Mouse (Mus musculus) 3T3-L1 (cell line): ENCODE measurements around the gene Ctnna2.

ENCODE experiments used
- DNase-seq: peaks from one replicate; pipeline ENCODE4 v3.0.0-alpha.2; 2015; ENCODE audit warnings: low read depth, low spot score

The Ctnna2 gene

DNA sequence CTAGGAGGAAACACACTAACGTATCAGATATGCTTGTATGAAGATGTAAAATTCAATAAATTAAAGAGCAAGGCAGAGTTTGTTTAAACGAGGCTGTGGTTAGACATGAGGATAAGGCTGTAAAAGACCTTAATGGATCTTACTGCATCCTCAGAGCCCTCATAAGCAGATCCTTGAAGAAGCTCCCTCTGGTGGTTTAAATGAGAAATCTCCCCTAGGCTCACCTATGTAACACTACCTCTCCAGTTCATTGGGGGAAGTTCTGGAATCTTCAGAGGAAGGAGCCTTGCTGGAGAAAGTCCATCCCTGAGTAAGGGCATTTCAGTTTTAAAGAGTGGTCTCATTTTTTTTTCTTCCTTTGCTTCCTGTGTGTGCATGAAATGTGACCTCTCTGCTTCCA lies 380.3 kb downstream of the Ctnna2 start:
- DNase-seq = peak; percentile 29

DNA sequence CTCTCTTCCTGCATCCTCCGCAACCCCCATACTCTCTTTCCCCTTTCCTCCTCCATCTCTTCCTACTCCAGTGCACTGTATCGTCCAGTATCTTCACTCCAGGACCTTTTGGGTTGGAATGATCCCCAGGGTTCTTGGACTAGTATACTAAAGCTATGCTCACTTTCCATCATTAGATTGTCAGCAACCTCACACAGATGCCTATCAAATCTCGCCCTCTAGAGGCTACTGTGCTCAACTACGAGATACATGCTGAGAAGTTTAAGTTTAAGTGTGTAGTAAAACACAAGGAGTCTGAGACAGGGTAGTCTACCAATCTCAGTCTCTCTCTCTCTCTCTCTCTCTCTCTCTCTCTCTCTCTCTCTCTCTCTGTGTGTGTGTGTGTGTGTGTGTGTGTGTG lies 396.9 kb downstream of the Ctnna2 start:
- DNase-seq = peak; percentile 5

DNA sequence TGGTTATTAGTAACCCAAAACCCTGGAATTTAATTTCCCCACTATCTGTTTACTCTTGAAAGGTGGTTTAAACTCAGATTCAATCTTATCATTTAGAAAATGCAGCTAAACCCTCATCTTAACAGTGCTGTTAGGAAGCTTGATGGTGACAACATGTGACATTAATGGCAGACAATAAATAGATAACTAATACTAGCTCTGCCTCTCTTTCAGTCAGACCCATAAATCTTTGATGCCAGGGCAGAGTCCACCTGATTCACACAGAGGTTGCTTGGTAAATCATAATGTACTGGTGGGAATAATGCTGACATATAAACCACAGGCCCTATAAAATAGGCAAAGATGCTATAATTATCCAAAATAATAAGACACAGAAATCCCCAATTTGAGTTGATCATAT lies 398.6 kb downstream of the Ctnna2 start:
- no peak for DNase-seq

DNA sequence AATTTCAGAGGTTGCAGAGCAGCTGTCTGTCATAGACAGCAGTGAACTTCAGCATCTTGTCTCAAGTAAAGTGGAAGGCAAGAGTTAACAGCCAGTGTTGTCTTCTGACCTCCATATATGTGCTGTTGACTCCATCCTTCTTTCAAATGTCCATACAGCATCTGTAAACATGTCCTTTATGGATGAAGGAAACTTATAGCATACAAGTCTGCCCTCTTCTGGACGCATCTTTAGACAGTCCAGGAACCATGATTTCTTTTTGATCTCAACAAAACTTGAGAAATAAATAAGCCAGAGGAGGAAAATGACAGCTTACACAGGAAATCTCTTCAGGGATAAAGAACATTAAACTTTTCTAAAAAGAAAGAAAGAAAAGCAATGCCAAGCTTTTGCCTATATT lies 400.9 kb downstream of the Ctnna2 start:
- peak; percentile 27 for DNase-seq

DNA sequence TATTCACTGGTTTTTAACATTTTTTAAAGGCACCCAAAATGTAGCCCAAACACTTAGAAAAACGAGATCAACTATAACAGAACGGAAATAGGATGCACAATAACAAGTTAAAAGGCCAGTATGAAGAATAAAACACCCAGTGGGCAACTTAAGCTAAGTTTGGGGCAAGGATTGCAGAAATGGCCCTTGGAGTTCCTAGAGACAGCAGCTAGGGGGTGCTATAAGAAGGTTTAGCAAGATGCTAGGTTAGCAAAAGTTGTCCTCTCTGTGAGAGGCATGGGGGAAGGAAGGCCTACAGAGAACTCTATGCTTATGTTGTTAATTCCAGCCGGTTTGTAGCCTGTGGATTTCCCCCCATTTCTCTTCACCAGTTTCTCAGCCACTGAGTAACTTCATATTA lies 401.9 kb downstream of the Ctnna2 start:
- no peak for DNase-seq

DNA sequence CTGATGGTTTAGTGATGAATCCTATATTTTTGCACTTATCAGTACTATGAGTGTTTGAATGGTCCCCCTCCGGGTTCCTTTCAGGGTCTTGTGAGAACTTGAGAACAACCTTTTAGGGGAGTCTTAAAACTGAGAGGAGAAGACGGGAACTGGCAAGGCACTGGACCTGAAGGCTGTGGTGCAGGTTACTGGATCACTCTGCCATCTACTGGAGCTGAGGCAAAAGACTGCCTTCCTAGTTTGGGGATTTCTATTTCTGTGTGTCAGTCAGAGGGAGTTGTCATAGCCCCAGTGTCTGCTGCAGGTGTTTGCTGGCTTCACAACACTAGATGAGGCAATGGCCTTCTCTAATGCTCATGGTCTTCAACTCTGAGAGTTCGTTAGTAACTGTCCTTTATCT lies 406.9 kb downstream of the Ctnna2 start:
- DNase-seq = peak; percentile 2

DNA sequence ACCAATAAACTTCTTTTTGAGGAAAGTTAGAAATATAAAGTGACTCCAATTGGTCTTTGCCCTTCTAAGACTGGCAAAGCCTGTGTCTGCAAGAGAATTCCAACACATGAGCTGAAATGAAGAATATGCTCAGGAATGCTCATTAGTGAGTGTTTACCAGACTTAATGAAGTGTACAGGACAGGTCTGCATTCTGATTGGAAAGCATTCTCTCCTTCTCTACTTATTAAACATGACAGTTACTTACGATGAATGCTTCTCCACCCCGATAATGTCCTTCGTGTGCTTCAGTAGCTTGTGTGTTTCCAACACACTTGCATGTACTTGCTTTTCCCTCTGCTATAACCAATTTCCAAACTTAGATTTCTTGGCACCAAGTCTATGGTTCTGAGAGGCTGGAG lies 409.6 kb downstream of the Ctnna2 start:
- no peak for DNase-seq

DNA sequence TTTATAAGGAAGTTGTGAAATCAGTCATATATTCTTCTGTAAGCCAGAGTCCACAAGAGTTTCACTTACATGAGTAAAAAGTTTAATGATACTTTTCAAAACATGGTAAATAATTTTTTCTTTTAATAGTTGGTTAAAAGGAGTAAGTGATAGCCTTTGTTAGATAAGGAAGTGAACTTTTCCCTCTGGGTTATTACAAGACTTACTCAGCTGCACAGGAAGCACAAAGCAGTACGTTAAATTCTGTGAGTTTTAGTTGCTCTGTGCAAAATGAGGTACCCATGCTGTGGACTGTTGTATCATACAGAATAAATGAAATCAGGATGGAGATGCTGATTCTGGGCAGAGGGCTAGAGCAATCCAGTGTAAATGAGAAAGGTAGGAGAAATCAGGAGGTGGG lies 423.3 kb downstream of the Ctnna2 start:
- DNase-seq = no peak

DNA sequence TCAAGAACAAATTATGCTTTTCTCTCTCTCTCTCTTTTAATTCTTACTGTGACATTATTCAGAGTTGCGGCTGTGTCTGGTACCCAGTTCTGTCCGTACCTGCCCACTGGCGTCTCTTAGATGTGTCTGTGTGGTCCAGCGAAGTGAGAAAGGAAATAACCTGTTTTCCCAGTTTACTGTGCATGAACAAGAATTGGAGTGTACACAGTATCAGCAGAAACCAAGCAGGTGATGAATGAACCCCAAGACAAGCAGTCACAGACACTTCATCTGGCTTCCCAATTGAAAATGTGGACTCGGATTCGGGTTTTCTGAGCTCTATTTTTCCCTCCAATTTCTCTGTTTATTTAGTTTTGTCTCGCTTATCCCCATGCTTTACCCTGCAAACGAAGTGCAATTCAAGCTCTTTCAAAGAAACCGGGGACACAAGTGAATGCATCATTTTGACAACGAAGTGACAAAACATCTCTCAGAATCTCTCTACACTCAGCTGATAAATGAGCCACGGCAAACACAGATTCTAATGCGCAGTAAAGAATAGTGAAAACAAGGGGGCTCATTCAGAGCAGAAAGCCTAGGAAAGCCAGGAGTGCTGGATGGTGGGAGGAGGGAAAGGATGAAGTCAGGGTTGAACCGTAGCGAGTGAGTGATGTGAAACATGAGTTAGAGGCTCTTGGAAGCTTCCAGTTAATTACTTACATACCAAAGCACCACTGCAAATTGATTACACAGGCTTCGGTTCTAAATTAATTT lies 442.3 kb downstream of the Ctnna2 start:
- no peak for DNase-seq

DNA sequence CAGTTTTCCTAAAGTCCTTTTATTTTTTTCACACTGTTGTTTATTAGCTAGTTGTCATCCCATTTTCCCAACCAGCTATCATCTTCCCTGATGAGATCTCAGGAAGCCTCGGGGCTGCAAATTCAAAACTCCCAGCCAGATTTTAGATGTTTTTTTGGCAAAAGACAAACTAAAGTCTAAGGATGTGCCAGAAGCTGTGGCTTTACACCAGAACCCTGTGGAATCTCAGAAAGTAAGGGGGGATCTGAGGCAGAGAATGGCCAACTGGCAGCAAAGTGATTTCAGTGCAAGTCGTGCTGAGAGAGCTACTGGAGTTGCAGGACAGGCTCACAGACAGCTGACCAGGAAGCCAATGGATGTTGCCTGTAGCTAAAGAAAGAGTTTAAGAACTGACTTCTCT lies 451.9 kb downstream of the Ctnna2 start:
- DNase-seq = no peak

DNA sequence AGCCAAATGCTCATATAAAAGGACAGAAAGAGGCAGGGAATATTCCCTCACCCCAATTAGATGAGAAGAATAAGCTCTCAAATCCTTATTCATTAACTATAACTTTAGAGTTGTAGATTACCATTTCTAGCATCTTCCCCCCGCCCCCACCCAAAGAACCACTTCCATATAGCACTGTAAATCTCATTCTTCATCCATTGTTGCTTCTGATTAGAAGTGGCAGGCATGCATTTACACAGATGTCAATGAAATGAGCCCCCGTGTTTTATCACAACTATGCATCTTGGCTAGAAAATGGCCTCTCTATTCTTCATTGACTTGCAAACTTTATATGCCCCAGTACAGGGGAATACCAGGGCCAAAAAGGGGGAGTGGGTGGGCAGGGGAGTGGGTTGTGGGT lies 457.7 kb downstream of the Ctnna2 start:
- DNase-seq = no peak

DNA sequence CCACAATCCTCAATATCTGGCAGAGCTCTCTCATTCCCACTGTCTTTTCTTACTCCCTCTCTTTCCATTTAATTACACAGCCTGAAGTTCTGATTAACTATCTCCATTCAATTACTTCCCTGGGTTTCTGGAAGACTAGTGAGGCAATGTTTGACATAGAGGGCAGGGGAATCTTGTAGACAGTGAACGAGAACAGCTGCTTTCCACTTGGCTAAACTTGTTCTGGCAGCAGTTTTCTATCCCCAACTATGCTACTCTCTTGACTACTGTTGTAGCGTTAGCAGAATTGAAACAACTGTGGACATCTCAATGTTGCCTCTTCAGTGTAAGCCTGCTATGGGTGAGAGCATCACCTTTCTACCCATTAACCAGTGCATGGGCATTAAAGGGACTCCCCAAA lies 463.0 kb downstream of the Ctnna2 start:
- DNase-seq = no peak

DNA sequence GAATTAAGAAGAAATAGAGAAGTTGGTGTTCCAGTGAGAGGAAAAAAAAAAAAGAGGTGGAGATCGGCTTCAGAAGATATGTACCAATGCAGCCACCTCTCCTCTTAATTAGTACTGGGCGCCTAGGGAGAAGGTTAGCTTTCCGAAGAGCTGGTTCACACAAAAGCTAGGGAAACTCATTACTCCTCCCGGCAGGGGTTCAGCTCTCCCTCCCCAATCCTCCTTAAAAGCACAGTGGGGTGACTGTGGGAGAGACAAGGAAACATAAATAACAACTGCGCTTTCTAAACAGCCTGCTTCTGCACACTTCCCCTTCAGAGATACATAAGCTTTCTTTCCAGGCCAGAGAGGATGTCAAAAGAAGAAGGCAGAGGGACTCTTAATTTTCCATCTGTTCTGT lies 467.7 kb downstream of the Ctnna2 start:
- no peak for DNase-seq

DNA sequence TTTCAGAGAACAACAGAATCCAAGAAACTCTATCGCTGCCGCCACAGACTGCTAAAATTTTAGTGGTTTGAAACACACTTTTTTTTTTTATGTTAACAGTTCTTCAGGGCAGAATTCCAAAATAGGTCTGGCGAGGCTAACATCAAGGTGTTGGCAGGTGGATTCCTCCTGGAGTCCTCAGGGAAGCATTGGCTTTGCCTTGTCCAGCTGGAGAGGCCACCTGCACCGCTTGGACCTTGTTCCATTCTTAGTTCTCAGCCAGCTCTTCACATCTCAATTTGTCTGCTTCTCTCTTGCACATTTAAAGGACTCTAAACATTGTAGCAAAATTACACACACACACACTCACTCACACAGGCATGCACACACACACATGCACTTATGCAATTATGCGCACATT lies 487.8 kb downstream of the Ctnna2 start:
- DNase-seq = no peak

DNA sequence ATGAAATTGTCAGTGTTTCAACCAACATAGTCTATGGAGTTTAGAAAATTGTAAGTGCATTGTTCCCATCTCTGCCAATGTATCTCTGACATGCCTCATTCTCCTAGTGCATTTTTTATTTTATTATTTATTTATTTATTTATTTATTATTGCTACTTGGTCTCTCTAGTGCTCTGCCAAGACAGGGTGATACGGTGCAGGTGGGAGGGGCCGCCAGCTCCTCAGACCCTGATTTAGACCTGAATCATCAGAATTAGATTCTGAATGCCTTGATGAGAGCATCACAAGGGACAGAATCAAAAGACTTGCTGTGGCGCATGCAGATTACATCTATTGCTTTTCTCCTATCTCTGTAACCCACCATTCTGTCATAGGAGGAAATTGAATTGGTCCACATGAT lies 492.8 kb downstream of the Ctnna2 start:
- DNase-seq = no peak

DNA sequence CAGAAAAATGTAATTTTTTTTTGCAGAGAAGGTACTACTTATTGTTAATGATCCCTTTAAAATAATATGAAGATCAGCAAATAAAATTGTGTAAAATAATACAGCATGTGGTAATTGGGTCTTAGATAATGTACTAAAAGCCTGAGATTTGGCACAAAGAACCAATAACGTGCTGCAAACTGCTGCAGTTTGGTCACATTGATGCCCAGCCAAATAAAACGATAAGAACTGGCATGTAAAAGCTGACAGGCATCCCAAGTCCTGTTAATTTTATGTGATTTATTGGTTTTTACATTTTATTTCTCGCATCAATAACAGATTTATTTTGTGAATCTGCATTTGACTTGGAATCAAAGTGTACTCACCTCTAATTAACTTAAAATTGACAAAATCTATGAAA lies 497.4 kb downstream of the Ctnna2 start:
- DNase-seq = no peak

DNA sequence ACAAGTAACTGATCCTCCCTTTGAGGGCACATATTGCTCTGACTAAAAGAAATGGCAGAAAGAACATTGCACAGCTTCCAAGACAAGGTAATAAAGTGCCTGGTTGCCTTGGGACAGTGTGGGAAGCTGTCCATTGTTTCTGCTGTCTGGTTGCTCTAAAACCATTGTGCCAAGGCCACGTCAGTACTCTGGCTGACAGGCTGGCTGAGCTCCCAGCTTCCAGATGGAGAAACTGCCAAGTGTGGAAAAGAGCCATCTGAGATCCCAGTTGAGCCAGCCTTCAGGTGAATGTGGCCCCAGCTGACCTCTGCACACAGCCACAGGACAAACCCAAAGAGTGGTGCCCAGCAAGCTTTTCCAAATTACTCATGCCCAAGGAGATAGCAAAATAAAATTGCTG lies 504.1 kb downstream of the Ctnna2 start:
- no peak for DNase-seq

DNA sequence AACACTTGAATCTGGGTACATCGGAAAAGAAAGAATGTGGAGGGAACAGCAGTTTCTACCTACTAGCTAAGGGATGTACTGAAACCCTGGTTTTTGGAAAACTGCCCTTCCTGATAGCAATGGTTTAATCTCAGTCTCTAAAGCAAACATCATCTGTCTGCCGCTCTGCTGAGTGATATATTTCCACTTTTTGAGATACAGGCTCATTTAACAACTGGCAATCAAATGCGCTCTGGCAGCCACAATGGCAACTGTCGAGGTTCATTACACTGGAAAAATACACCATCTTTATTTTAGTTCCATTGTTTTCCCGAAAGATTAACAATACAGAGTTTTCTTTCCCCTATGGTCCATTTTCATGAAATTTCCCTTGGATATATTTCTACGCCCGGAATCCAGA lies 506.2 kb downstream of the Ctnna2 start:
- DNase-seq = no peak

DNA sequence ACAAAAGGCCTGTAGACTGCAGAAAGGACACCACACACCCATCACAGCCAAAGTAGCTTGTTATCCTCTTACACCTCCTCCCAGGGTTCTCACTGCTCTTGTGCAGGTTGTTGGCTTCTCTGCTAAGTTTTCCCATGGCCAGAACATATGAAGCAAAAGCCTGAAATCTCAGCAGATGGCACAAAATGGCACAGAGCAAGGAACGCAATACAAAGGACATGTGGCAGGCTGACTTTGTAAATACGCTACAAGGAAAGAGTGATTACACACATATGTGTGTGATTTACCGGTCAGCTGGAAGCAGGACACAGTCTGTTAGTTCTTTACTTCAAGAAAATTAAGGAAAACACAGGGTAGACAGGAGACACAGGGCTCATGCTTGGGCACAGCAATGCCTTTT lies 511.4 kb downstream of the Ctnna2 start:
- no peak for DNase-seq

DNA sequence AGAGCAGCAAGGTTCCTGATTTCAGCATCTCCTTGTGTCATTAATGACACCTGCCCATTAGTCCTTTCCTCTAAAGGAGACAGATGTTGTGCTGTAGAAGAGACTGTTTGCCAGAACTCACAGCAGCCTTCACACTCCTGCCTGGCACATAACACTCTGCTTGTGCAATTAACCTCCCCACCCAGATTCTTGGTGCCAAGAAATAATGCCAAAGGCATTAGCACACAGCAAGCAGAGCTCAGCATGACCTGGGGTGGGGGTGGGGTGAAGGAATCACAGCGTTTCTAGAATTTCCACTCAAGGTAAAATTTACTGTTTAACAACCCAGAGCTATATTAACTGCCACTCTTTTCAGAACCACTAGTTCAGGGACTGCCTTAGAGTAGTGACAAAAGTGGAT lies 516.8 kb downstream of the Ctnna2 start:
- DNase-seq = no peak

DNA sequence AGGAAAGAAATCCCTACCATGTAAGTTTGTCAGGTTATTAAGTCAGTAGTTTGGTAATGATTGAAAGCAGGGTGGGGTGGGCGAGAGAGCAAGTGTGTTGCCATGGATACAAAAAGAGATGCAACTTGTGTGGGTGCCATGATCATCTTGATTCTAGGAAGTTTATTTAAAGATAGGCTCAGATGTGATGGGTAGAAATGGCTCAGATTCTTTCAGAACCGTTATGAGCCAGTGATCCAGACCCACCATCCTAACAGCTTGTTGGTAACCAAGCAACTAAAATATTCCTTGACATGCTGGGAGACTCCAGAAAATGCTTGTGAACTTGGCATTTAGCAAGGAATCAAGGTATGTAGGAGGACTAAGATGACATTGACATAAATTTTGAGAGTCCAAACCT lies 521.6 kb downstream of the Ctnna2 start:
- no peak for DNase-seq

DNA sequence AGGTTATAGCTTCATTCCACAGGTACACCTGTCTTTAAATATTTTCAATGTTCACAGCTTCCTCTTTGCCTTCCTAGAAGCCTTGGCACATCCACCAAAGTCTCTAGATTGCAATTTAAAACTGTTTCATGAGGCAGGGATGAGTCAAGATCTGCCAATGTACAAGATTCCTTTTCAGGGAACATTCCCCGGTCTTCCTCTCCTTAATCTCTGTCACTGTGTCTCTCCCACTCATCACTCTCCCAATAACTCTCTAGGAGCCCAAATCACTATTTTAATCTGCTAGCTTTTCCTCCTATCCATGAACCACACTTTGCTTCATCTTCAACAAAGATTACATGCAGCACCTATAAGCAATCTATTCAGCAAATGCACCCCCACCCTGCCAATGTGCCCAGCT lies 532.6 kb downstream of the Ctnna2 start:
- DNase-seq = no peak

DNA sequence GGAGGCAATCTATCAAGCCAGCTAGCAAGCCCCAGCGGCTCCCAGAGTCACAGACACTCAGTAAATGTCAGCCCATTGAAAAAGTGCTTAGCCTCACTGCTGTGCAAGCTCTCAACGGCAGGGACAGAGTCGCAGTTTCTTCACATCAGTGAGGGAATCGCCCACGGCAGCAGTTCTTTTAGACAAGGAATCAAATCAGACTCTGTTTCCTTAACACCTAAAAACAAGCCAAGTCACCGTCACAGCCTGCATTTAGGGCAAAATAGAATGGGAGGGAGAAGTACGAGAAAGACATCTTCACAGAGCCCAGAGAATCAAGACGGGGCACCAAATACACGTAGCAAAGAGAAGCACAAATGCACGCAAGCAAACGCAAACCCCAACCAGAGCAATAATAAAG lies 535.6 kb downstream of the Ctnna2 start:
- no peak for DNase-seq

DNA sequence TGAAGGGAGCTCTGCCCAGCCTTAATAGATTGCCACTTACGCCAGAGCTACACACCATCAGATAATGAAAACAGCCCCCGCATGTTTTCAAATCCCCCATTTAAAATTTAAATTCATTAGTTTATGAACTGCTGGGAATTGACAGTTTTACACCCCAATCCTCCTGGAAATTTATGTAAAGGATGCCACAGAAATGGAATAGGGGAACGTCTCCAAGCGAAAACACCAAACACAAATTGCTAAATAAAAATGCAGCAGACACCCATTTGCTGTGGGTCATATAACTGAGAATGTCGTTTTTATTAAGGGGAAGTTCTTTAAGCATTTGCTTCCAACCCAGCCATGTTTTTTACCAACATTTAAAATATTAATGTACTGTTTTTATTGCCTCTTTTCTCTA lies 538.4 kb downstream of the Ctnna2 start:
- no peak for DNase-seq
